Comparison of ENCODE assay signal across 9 mouse cellular contexts in genomic region chr19:5051515-5051914, GRCm38 (mm10). TPM values are rescaled to one million over a fixed set of nuclear protein-coding genes. Genes with fewer than 3 reads are reported as not detected.
A peak's percentile ranks its signal among the peaks of the same experiment; 100 is the strongest.
DNase-seq lines count a peak whose midpoint lies in the region; ATAC-seq and TF ChIP-seq lines count a peak whose summit lies in the region.
"Had no signal": no experiment of that assay in that cellular context is flagged by ENCODE, and none has a peak within 500 bp of the region (broad histone marks: within the 10 kb centered on the region; RNA-seq: fewer than 3 reads in every experiment).

No protein-coding gene starts in this region.

- H3K27me3 ChIP-seq in hindbrain, embryonic 10.5 days (ENCODE audit: insufficient read depth, poor library complexity, severe bottlenecking), result peaks cover 62% of the 10 kb centered on the region
- peaks cover 35% of the 10 kb centered on the region for H3K27me3 ChIP-seq in hindbrain, embryonic 16.5 days (replicated peaks; ENCODE audit: control insufficient read depth, insufficient read depth, low read length)
- H3K27me3 ChIP-seq in testis, adult 2 months (ENCODE audit: control insufficient read depth, insufficient read depth, low read length), result no peaks in the 10 kb centered on the region
- H3K27me3 ChIP-seq in intestine, embryonic 16.5 days (replicated peaks; ENCODE audit: control insufficient read depth, insufficient read depth, low read length), result peaks cover 9% of the 10 kb centered on the region; the same call in 1 of the 2 replicates
- H3K27me3 ChIP-seq in stomach, postnatal 0 days (ENCODE audit: control insufficient read depth, insufficient read depth, low read length), result no peaks in the 10 kb centered on the region

- H3K9me3 ChIP-seq in hindbrain, embryonic 10.5 days, result no peaks in the 10 kb centered on the region
- H3K9me3 ChIP-seq in hindbrain, embryonic 16.5 days (ENCODE audit: control insufficient read depth, low read length), result no peaks in the 10 kb centered on the region
- H3K9me3 ChIP-seq in intestine, embryonic 16.5 days (ENCODE audit: control insufficient read depth, low read length), result no peaks in the 10 kb centered on the region
- no peaks in the 10 kb centered on the region for H3K9me3 ChIP-seq in stomach, postnatal 0 days (ENCODE audit: control insufficient read depth, low read length)

- TF ChIP-seq POLR2A in testis, adult 2 months (IDR thresholded peaks at IDR 0.05; ENCODE audit: control insufficient read depth, low read depth, low read length), result no peak

- no peak for DNase-seq in hindbrain, embryonic 10.5 days (ENCODE audit: low spot score)
- DNase-seq in testis, postnatal 14 days (ENCODE audit: low spot score), result no peak
- DNase-seq in stomach, postnatal 0 days (ENCODE audit: low spot score), result no peak
- no peak for DNase-seq in gastrocnemius, adult 8-10 months (ENCODE audit: low spot score in 2 of 2)
- no peak for DNase-seq in right cerebral cortex, adult 2 months (ENCODE audit: low spot score in 2 of 2)
- DNase-seq: layer of hippocampus, postnatal 36 days had no signal

- H3K4me3 ChIP-seq in hindbrain, embryonic 10.5 days, result peak overlapping the region; percentile 38
- H3K4me3 ChIP-seq in hindbrain, embryonic 16.5 days (ENCODE audit: low read length), result no peak overlapping the region
- peak overlapping the region; percentile 56 for H3K4me3 ChIP-seq in testis, adult 2 months (ENCODE audit: control insufficient read depth, low read depth, low read length)
- peak overlapping the region; percentile 47; the same call in 1 of the 2 replicates for H3K4me3 ChIP-seq in intestine, embryonic 16.5 days (ENCODE audit: low read length)
- H3K4me3 ChIP-seq in stomach, postnatal 0 days (ENCODE audit: low read depth, low read length), result peak overlapping the region; percentile 35

- no peak for TF ChIP-seq EP300 in stomach, postnatal 0 days (optimal IDR thresholded peaks at IDR 0.05)

- ATAC-seq in hindbrain, embryonic 16.5 days, result no peak
- no peak for ATAC-seq in intestine, embryonic 16.5 days
- ATAC-seq in stomach, postnatal 0 days (ENCODE audit: low FRiP score, low TSS enrichment), result no peak

- no peak overlapping the region for H3K4me2 ChIP-seq in hindbrain, embryonic 16.5 days (ENCODE audit: low read length)
- peak overlapping the region; percentile 68 for H3K4me2 ChIP-seq in intestine, embryonic 16.5 days (ENCODE audit: low read depth, low read length)
- peak overlapping the region; percentile 63 for H3K4me2 ChIP-seq in stomach, postnatal 0 days (replicated peaks; ENCODE audit: low read depth)

- H3K27ac ChIP-seq in hindbrain, embryonic 10.5 days, result peak overlapping the region; percentile 41; the same call in 1 of the 2 replicates
- no peak overlapping the region for H3K27ac ChIP-seq in hindbrain, embryonic 16.5 days (ENCODE audit: low read depth, low read length)
- no peak overlapping the region for H3K27ac ChIP-seq in testis, adult 2 months (ENCODE audit: control insufficient read depth, insufficient read depth, low read depth, low read length)
- no peak overlapping the region for H3K27ac ChIP-seq in intestine, embryonic 16.5 days (ENCODE audit: low read length)
- H3K27ac ChIP-seq in stomach, postnatal 0 days (replicated peaks), result peak overlapping the region; percentile 65

- peaks cover 34% of the 10 kb centered on the region for H3K36me3 ChIP-seq in hindbrain, embryonic 10.5 days
- H3K36me3 ChIP-seq in hindbrain, embryonic 16.5 days (ENCODE audit: control insufficient read depth, insufficient read depth, low read length), result peaks cover 10% of the 10 kb centered on the region
- H3K36me3 ChIP-seq in testis, adult 2 months (ENCODE audit: control insufficient read depth, insufficient read depth, low read length), result no peaks in the 10 kb centered on the region; the same call in 1 of the 2 replicates
- H3K36me3 ChIP-seq in intestine, embryonic 16.5 days (ENCODE audit: control insufficient read depth, insufficient read depth, low read length), result no peaks in the 10 kb centered on the region; the same call in 1 of the 2 replicates
- H3K36me3 ChIP-seq in stomach, postnatal 0 days (ENCODE audit: control insufficient read depth, insufficient read depth, low read length), result peaks cover 6% of the 10 kb centered on the region; the same call in 1 of the 2 replicates

- WGBS in hindbrain, embryonic 10.5 days, result 42% methylated on average over 3 of the region's 3 CpGs
- 41% methylated on average over 3 of the region's 3 CpGs for WGBS in hindbrain, embryonic 16.5 days
- WGBS in intestine, embryonic 16.5 days, result 64% methylated on average over 3 of the region's 3 CpGs
- WGBS in stomach, postnatal 0 days, result 34% methylated on average over 3 of the region's 3 CpGs

- H3K4me1 ChIP-seq in hindbrain, embryonic 10.5 days (replicated peaks), result peaks cover 53% of the 10 kb centered on the region
- peaks cover 8% of the 10 kb centered on the region for H3K4me1 ChIP-seq in hindbrain, embryonic 16.5 days (ENCODE audit: control insufficient read depth, insufficient read depth, low read depth, low read length)
- H3K4me1 ChIP-seq in testis, adult 2 months (ENCODE audit: control insufficient read depth, insufficient read depth, low read length), result peaks cover 6% of the 10 kb centered on the region
- peaks cover 18% of the 10 kb centered on the region for H3K4me1 ChIP-seq in intestine, embryonic 16.5 days (ENCODE audit: control insufficient read depth, insufficient read depth, low read length)
- H3K4me1 ChIP-seq in stomach, postnatal 0 days (replicated peaks; ENCODE audit: control insufficient read depth, insufficient read depth), result no peaks in the 10 kb centered on the region; the same call in 1 of the 2 replicates

- H3K9ac ChIP-seq in hindbrain, embryonic 16.5 days (ENCODE audit: low read depth, low read length), result no peak overlapping the region; the same call in 1 of the 2 replicates
- H3K9ac ChIP-seq in intestine, embryonic 16.5 days (ENCODE audit: low read depth, low read length), result peak overlapping the region; percentile 59
- H3K9ac ChIP-seq in stomach, postnatal 0 days (ENCODE audit: low read length), result peak overlapping the region; percentile 49; the same call in 1 of the 2 replicates

- TF ChIP-seq CTCF in testis, adult 2 months (IDR thresholded peaks at IDR 0.05; ENCODE audit: control insufficient read depth, insufficient read depth, insufficient replicate concordance, low read depth, low read length), result no peak
- TF ChIP-seq CTCF in stomach, postnatal 0 days (IDR thresholded peaks at IDR 0.05; ENCODE audit: low read depth), result no peak

RNA-seq across cellular contexts. Expression of gene Rin1, which starts 1.2 kb away (rescaled TPM):
- 2.3 and 3.0 TPM in 2 replicates for polyA plus RNA-seq in hindbrain, embryonic 10.5 days (2016; fragmentation: Nextera tagmentation; extraction: Ambion mirVana)
- polyA plus RNA-seq in hindbrain, embryonic 16.5 days (2015; fragmentation: Nextera tagmentation; extraction: Ambion mirVana), result 0.64 and 0.72 TPM in 2 replicates
- 27.1 and 27.5 TPM in 2 replicates for polyA plus RNA-seq in testis, adult 2 months (2012; rRNA removed)
- polyA plus RNA-seq in intestine, embryonic 16.5 days (2015; fragmentation: Nextera tagmentation; extraction: Ambion mirVana), result 2.5 and 2.8 TPM in 2 replicates
- polyA plus RNA-seq in stomach, postnatal 0 days (2015; fragmentation: Nextera tagmentation; extraction: Ambion mirVana), result 2.6 TPM in 2 replicates
- 1 to 10 TPM in 1 of 4 experiments, under 1 TPM in 3; 0.47 to 1.0 (median 0.75) TPM for total RNA-seq in gastrocnemius, adult 8-10 months (2022)

RNA-seq across cellular contexts. Expression of gene Brms1, which starts 10.4 kb away (rescaled TPM):
- polyA plus RNA-seq in hindbrain, embryonic 10.5 days (2016; fragmentation: Nextera tagmentation; extraction: Ambion mirVana), result 86.8 and 91.8 TPM in 2 replicates
- polyA plus RNA-seq in hindbrain, embryonic 16.5 days (2015; fragmentation: Nextera tagmentation; extraction: Ambion mirVana), result 25.6 and 26.6 TPM in 2 replicates
- polyA plus RNA-seq in testis, adult 2 months (2012; rRNA removed), result 200 and 216 TPM in 2 replicates
- polyA plus RNA-seq in intestine, embryonic 16.5 days (2015; fragmentation: Nextera tagmentation; extraction: Ambion mirVana), result 43.7 and 44.1 TPM in 2 replicates
- polyA plus RNA-seq in stomach, postnatal 0 days (2015; fragmentation: Nextera tagmentation; extraction: Ambion mirVana), result 42.3 and 45.6 TPM in 2 replicates
- total RNA-seq in gastrocnemius, adult 8-10 months (2022), result 10 to 100 TPM; 14.8 to 17.6 (median 16.4) TPM

RNA-seq across cellular contexts. Expression of gene AC124502.3, which starts 12.8 kb away (rescaled TPM):
- polyA plus RNA-seq in hindbrain, embryonic 10.5 days (2016; fragmentation: Nextera tagmentation; extraction: Ambion mirVana), result 2.4 and 3.2 TPM in 2 replicates
- 2.4 and 3.1 TPM in 2 replicates for polyA plus RNA-seq in hindbrain, embryonic 16.5 days (2015; fragmentation: Nextera tagmentation; extraction: Ambion mirVana)
- 0.61 and 0.98 TPM in 2 replicates for polyA plus RNA-seq in testis, adult 2 months (2012; rRNA removed)
- 0.92 and 1.5 TPM in 2 replicates for polyA plus RNA-seq in intestine, embryonic 16.5 days (2015; fragmentation: Nextera tagmentation; extraction: Ambion mirVana)
- 0.24 and 1.1 TPM in 2 replicates for polyA plus RNA-seq in stomach, postnatal 0 days (2015; fragmentation: Nextera tagmentation; extraction: Ambion mirVana)
- total RNA-seq in gastrocnemius, adult 8-10 months (2022), result 1 to 10 TPM in 3 of 4 experiments, under 1 TPM in 1; 0.61 to 1.7 (median 1.4) TPM

RNA-seq across cellular contexts. Expression of gene B4gat1, which starts 12.9 kb away (rescaled TPM):
- 38.8 and 41.6 TPM in 2 replicates for polyA plus RNA-seq in hindbrain, embryonic 10.5 days (2016; fragmentation: Nextera tagmentation; extraction: Ambion mirVana)
- polyA plus RNA-seq in hindbrain, embryonic 16.5 days (2015; fragmentation: Nextera tagmentation; extraction: Ambion mirVana), result 116 and 133 TPM in 2 replicates
- polyA plus RNA-seq in testis, adult 2 months (2012; rRNA removed), result 3.7 and 4.2 TPM in 2 replicates
- 34.2 and 39.3 TPM in 2 replicates for polyA plus RNA-seq in intestine, embryonic 16.5 days (2015; fragmentation: Nextera tagmentation; extraction: Ambion mirVana)
- 22.3 and 23.6 TPM in 2 replicates for polyA plus RNA-seq in stomach, postnatal 0 days (2015; fragmentation: Nextera tagmentation; extraction: Ambion mirVana)
- total RNA-seq in gastrocnemius, adult 8-10 months (2022), result 10 to 100 TPM; 16.0 to 23.1 (median 19.5) TPM

RNA-seq across cellular contexts. Expression of gene Cd248, which starts 16.4 kb away (rescaled TPM):
- polyA plus RNA-seq in hindbrain, embryonic 10.5 days (2016; fragmentation: Nextera tagmentation; extraction: Ambion mirVana), result 26.9 and 39.1 TPM in 2 replicates
- 14.5 and 25.2 TPM in 2 replicates for polyA plus RNA-seq in hindbrain, embryonic 16.5 days (2015; fragmentation: Nextera tagmentation; extraction: Ambion mirVana)
- polyA plus RNA-seq in testis, adult 2 months (2012; rRNA removed), result 2.5 and 2.9 TPM in 2 replicates
- polyA plus RNA-seq in intestine, embryonic 16.5 days (2015; fragmentation: Nextera tagmentation; extraction: Ambion mirVana), result 42.8 and 49.6 TPM in 2 replicates
- polyA plus RNA-seq in stomach, postnatal 0 days (2015; fragmentation: Nextera tagmentation; extraction: Ambion mirVana), result 31.6 and 39.5 TPM in 2 replicates
- 1 to 10 TPM; 5.2 to 8.9 (median 7.0) TPM for total RNA-seq in gastrocnemius, adult 8-10 months (2022)

Comparison
In these comparisons a context has a peak if more than half of its experiments do, and no peak if none do; other contexts are left out.
1. H3K27ac ChIP-seq: peak in hindbrain, embryonic 10.5 days (single experiment) and stomach, postnatal 0 days (single experiment); none in hindbrain, embryonic 16.5 days (single experiment), testis, adult 2 months (single experiment) and intestine, embryonic 16.5 days (single experiment).